Mouse (Mus musculus) bone marrow, adult 2 months (tissue): ENCODE data around the gene Tchp.

Experiments used
- CTCF ChIP-seq: fragments of 200-500 bp; IDR thresholded peaks from 2 replicates; pipeline ENCODE4 v1.5.1; 2011; ENCODE audit warnings: low read length, control low read depth; ENCODE audit not compliant: control insufficient read depth, insufficient read depth
- POLR2A ChIP-seq: fragments of 200-500 bp; IDR thresholded peaks from 2 replicates; pipeline ENCODE4 v1.6.1; 2011; ENCODE audit warnings: low read depth, mild to moderate bottlenecking, control low read depth, low read length, borderline replicate concordance; ENCODE audit not compliant: control insufficient read depth

DNA sequence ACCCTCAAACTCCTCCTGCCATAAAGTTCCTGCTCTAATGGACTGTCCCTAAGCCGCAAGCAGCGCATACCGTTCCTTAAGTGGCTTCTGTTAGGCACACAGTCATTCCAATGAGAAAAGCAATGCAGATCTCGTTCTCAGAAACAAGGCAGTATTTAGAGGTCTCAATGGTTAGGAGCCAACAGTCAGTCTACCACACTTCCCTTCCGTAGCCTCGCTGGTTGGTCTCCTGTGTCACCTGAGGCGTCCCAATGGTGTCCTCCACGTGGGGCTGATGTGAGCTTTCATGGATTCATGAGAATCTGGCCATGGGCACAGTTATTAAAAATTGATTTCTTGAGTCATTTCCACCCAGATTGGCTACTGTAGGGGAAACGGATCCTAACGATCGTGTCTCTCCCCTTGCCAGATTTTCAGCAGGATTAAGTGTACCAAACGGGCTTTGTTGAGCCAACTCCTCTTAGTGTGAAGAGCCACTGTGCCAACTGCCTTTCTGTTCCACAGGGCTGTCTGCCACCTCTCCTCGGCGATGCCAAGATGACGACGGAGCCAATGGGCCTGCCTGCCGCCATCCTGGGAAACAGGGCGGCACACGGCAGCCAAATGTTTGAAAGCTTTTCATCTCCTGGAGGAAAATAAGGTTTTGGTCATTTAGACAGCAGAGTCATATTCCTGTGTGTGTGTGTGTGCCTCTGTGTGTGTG, 9.4 kb upstream of the Tchp start:
- no peak for TF ChIP-seq CTCF
- no peak for TF ChIP-seq POLR2A
